Mouse (Mus musculus): ENCODE measurements at regions not wholly inside any gene's neighbourhood (a gene's known extent, or its start where the extent isn't known, plus 50 kb on each side); places are given as distances from the start of the nearest gene placed in this dataset.

DNA sequence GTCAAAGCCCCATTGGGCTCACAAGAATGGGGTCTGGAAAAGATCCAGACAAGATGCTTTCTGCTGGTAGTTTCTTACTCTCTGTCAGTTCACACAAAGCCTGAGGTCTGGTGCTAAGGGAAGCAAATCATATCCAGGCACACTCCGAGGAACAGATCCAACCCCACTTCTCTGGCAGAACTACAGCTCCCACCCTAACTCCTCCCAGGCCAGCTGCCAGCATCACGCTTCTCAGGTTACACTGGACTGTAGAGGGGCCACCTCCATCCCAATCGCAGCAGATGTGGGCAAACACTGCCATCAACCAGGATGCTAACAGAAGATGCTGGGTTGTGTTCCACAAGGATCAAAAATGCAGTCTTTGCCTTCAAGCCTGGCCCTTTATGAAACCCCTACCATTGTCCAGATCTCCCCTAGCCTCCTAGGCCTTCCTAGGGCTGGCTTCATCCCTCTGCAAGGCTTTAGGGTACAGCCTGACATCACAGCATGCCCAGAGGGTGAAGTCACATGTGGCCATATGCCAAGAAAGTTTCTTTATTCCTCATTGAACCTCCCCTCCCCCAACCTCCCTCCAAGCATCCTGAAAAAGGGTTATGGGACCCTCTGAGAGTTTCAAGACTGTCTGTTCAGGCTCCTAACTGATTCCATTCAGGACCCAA is 99.6 kb upstream of the 2610301B20Rik start:
- DNase-seq (ENCODE audit: low spot score in 2 of 2), result peak in 1 of 2 experiments; percentile 45

DNA sequence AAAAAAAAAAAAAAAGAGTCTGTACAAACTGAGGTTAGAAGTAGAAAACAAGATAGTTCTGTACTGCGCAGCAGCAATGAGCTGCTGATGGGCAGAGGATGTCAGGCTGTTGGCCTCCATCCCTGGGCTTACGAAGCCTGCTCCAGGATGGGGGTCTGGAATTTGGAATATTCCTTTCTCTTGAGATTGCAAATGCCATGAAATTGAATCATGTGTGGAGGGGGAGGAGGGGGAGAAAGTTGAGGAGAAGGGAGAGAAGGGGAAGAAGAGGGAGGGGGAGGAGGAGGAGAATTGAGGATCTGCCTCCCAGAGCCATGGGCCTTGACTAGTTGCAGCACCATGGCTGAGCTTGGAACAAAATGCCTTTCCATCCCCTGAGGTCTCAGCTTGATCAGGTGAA is 87.6 kb upstream of the 2610301B20Rik start:
- no peak for DNase-seq (ENCODE audit: low spot score in 2 of 2)

DNA sequence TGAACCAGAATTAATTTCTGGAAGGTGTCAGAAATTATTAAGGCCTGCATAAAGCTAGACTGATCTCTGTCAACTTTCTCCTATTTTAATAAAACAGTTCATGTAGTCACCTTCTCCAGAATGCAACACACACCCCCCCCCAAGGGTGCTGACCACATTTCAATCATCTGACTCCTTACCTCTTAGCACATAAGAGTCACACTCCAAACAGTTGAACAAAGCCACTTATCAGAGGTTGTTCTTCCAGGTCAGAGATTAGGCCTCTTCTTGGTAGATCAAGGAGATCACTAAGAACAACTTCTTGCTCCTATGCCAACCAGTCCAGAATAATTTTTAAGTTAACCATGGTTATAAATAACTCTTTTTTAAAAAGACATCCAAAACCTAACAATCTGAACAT is 86.0 kb upstream of the 2610301B20Rik start:
- no peak for DNase-seq (ENCODE audit: low spot score in 2 of 2)

DNA sequence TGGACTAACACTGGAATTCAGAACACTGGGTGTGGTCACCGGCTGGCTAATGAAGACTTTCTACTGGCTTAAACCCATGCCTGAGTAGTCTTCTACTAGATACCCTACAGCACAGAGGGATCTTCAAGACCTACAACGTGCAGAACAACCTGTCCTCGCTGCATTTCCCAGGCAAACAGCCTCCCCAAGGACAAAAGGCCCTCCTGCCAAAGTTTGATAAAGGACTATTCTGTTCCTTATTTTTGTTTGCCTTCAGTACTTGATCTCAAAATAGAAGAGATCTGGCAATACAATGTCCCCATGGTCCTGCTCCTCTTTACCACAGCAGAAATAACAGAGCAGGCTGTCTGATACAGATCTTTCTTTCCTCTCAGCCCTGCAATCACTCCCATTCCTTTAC is 85.2 kb upstream of the 2610301B20Rik start:
- DNase-seq (ENCODE audit: low spot score in 2 of 2), result no peak

DNA sequence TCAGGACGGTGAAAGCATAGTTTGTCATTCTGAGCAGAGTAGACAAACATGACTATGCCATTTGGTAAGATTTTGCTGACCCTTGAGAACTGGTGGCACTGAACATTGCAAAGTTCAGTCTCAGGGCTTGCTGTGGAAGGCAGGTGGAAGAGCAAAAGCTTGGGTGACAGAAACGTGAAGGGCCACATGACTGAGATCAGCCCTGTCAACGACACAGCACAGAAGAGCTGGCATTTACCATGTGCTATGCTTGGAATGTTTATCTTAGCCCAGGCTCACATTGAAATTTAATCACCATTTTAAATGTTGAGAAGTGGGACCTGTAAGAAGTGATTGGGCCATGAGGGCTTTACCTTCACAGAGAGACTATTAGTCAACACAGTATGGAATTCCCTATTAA is 81.7 kb upstream of the 2610301B20Rik start:
- no peak for DNase-seq (ENCODE audit: low spot score in 2 of 2)

DNA sequence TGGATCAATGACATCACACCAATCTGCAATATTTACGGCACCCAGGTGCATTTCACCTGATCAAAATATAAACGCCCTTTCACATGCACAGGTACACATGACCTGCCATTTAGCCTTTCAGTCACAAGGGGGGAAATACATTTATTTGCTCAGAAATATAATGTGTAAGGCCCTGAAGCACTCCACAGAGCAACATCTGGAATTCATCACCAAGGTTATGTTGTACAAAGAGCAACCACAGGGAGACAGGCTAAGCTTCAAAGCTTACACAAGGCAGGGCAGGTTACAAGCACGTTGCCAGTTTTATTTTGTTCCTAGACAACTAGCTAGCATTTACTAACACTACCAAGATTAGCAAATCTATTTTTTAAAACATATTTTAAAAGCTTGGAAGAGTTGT is 79.8 kb upstream of the 2610301B20Rik start:
- DNase-seq (ENCODE audit: low spot score in 2 of 2), result no peak

DNA sequence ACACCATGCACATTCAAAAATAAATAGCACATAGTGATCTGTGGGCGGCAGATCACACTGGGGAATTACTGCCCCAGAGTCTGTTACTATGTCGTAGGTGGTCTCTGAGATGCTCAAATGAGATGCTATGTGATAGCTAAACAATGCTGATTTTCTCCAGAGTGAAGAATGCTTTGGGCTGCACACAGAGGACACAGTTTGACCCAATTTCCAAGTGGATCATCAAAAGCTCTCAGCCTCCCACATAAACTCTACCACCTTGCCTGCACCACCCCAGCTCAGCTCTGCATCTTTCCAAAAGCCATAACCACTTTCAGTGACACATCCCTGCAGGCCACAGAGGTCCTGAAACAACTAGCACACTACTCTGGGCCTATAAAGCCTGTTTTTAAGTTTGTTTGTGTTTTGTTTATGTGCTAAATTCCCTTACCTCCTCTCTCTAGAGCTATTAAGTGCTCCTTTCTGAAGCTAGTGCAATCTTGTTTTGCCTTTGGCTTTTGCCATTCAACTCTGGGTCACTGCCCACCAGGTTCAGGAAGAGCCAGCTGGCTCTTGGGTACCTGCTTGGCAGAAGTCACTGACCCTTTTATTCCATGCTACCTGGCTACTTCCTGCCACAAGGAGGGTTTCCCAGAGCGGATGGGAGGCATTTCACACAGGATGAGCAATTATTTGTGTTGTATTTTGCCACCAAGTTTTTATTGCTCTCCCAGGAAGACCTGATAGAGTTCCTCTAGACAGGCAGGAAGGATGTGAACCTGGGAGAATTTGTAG is 73.3 kb upstream of the 2610301B20Rik start:
- no peak for DNase-seq (ENCODE audit: low spot score in 2 of 2)

DNA sequence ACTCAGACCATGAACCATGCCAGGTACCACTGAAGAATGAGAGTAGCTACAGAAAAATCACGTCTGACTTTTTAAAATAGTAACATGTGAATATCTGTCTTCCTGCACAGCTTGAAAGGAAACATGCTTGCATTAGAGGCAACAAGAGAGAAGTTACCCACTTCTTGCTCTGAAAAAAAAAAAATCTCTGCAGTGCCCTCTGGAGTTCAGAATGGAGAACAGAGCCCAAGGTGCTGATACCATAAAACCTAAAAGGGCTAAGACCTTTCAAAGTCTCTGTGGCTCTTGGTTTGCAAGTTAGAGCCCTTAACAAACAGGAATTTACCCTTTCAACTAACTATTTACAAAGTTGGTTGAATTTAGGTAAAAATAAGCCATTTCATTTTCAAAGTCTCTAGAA is 69.6 kb upstream of the 2610301B20Rik start:
- DNase-seq (ENCODE audit: low spot score in 2 of 2), result no peak

DNA sequence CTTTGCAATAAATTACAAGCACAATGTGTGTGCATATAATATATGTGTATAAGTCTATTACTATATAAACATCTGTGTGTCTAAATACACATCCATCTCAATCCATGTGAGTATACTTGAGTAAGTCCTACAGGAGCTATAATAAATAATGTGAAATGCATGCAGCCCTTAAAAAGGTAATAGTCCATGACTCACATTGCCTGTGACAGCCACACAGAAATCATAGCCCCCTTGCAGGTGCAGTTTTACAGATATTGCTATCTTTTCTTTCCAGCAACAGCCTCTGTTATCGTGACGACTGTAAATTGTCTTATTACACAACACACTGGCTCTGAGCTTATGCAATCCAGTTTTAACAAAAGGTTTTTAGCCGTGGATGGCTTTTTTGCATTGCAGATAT is 67.0 kb upstream of the 2610301B20Rik start:
- DNase-seq (ENCODE audit: low spot score in 2 of 2), result no peak

DNA sequence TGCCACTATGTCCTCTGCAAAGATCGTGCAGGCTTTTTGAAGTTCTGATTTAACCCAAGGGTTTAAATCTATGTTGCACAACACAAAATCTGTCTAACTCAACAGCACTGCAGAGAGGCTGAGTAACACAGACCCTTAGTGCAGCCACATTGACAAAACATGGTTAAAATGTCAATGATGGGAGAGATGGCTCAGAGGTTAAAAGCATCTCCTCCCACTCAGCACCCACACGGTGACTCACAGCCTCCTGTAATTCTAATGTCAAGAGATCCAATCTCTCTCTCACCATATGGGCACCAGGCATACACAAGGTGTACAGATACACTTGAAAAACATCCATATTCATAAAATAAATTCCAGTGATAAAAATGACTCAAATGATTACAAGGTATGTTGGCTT is 61.4 kb upstream of the 2610301B20Rik start:
- no peak for DNase-seq (ENCODE audit: low spot score in 2 of 2)
